Mouse (Mus musculus) liver, embryonic 11.5 days (tissue): ENCODE measurements around the gene Fbxo46. TPM values are rescaled to one million over a fixed set of nuclear protein-coding genes. Genes with fewer than 3 reads are reported as not detected.
"Not testable (repeated sequence)": the region's sequence is repeated elsewhere in the genome, so short reads cannot be mapped to it uniquely, and the experiment has no call there.

Experiments used
- ATAC-seq: fragments of 200-750 bp; cut with Nextera tagmentation; replicated peaks from 2 replicates; pipeline ENCODE4 v1.8.0; 2017; ENCODE audit warnings: moderate number of reproducible peaks, mild to moderate bottlenecking, moderate TSS enrichment, moderate library complexity; ENCODE audit not compliant: low FRiP score
- DNase-seq: peaks from one replicate; pipeline ENCODE4 v3.0.0-alpha.2; 2017; ENCODE audit warnings: low spot score
- H3K27ac ChIP-seq: fragments of 300-500 bp; sonication (generic); 2 replicates; pipeline ENCODE4 v1.5.1; 2014; ENCODE audit warnings: mild to moderate bottlenecking, low read depth, low read length, control low read depth
- H3K27me3 ChIP-seq: fragments of 300-500 bp; sonication (generic); replicated peaks from 2 replicates; pipeline ENCODE4 v1.6.1; 2014; ENCODE audit warnings: low read length, mixed read lengths; ENCODE audit not compliant: control insufficient read depth, insufficient read depth
- H3K36me3 ChIP-seq: fragments of 300-500 bp; sonication (generic); 2 replicates; pipeline ENCODE4 v1.6.1; 2014; ENCODE audit warnings: mild to moderate bottlenecking, low read length, moderate library complexity, mixed read lengths; ENCODE audit not compliant: control insufficient read depth, insufficient read depth
- H3K4me1 ChIP-seq: fragments of 300-500 bp; sonication (generic); replicated peaks from 2 replicates; pipeline ENCODE4 v1.6.1; 2014; ENCODE audit warnings: low read length, mixed read lengths; ENCODE audit not compliant: control insufficient read depth, insufficient read depth
- H3K4me2 ChIP-seq: fragments of 300-500 bp; sonication (generic); 2 replicates; pipeline ENCODE4 v1.6.1; 2014; ENCODE audit warnings: mild to moderate bottlenecking, control low read depth, moderate library complexity
- H3K4me3 ChIP-seq: fragments of 300-500 bp; sonication (generic); 2 replicates; pipeline ENCODE4 v1.5.1; 2014; ENCODE audit warnings: low read depth, low read length, control low read depth
- H3K9ac ChIP-seq: fragments of 300-500 bp; sonication (generic); 2 replicates; pipeline ENCODE4 v1.6.1; 2014; ENCODE audit warnings: low read depth, low read length, control low read depth
- H3K9me3 ChIP-seq: fragments of 300-500 bp; sonication (generic); 2 replicates; pipeline ENCODE4 v1.6.1; 2016; ENCODE audit warnings: low read length, inconsistent platforms, mixed read lengths; ENCODE audit not compliant: control insufficient read depth
- WGBS: fragments of 180-500 bp; shearing (Covaris S2); extraction: QIAGEN DNeasy Blood & Tissue Kit; methylation state at CpG from one replicate; pipeline ENCODE4 v1.1.7; 2014; 5-methylcytosine and 5-hydroxymethylcytosine counted together
- polyA plus RNA-seq: library from polyadenylated mRNA; unstranded; fragments of >200 nt; fragmentation: Nextera tagmentation; extraction: Ambion mirVana; gene quantifications from 2 replicates; pipeline ENCODE4 v1.2.1, GENCODE M21; 2014

Gene Fbxo46
- 9.9 TPM in 2 replicates for polyA plus RNA-seq

- Histone ChIP-seq H3K4me3 (peak within 1 kb of the TSS; percentile 82), H3K27ac (no peak within 1 kb of the TSS), H3K9ac (peak within 1 kb of the TSS; percentile 85), H3K36me3 (no peaks in the 10 kb centered on the region), H3K27me3 (peaks cover 4% of the 10 kb centered on the region; the same call in 1 of the 2 replicates), H3K4me2 (peak within 1 kb of the TSS; percentile 92), H3K4me1 (0 out of 2 replicates have a peak, but pooled peaks cover 4% of the 10 kb centered on the region), H3K9me3 (peaks cover 3% of the 10 kb centered on the region; the same call in 1 of the 2 replicates)
- WGBS, result 2% methylated on average over 34 of the region's 34 CpGs
- DNase-seq (peak; percentile 88), ATAC-seq (peak; percentile 95)
These were observed at the start of gene Fbxo46 for GRCm38 (mm10) chr7:19119631-19120429. Gene Fbxo46, plus strand, starts transcription at chr7:19119859.

- ATAC-seq, H3K4me1 ChIP-seq, H3K4me3 ChIP-seq, H3K27ac ChIP-seq, H3K36me3 ChIP-seq, H3K9ac ChIP-seq, H3K9me3 ChIP-seq, DNase-seq, H3K4me2 ChIP-seq: not testable (repeated sequence)
- H3K27me3 ChIP-seq, result peaks cover 15% of the 10 kb centered on the region
- WGBS, result 48% methylated on average over 3 of the region's 3 CpGs
These were observed 48.6 kb upstream of the Fbxo46 start for GRCm38 (mm10) chr7:19071024-19071423.

GRCm38 (mm10) chr7:19073504-19073903, 46.2 kb upstream of the Fbxo46 start:
- Histone ChIP-seq H3K27me3 (no peaks in the 10 kb centered on the region), H3K36me3 (peaks cover 3% of the 10 kb centered on the region; the same call in 1 of the 2 replicates), H3K27ac (no peak overlapping the region), H3K4me1 (peaks cover 24% of the 10 kb centered on the region), H3K9me3 (no peaks in the 10 kb centered on the region), H3K9ac (no peak overlapping the region), H3K4me2 (no peak overlapping the region), H3K4me3 (no peak overlapping the region)
- WGBS, result 75% methylated on average over 9 of the region's 9 CpGs
- DNase-seq (no peak), ATAC-seq (no peak)

- 93% methylated on average over 6 of the region's 6 CpGs for WGBS
- H3K27ac ChIP-seq, result no peak overlapping the region
- ATAC-seq, result no peak
These were observed 45.2 kb upstream of the Fbxo46 start for GRCm38 (mm10) chr7:19074494-19074893.

GRCm38 (mm10) chr7:19075231-19075630, 44.4 kb upstream of the Fbxo46 start:
- 47% methylated on average over 5 of the region's 5 CpGs for WGBS
- Histone ChIP-seq H3K27ac (no peak overlapping the region), H3K4me1 (peaks cover 24% of the 10 kb centered on the region), H3K36me3 (peaks cover 18% of the 10 kb centered on the region), H3K9me3 (no peaks in the 10 kb centered on the region), H3K4me3 (peak overlapping the region; percentile 96), H3K4me2 (peak overlapping the region; percentile 96), H3K27me3 (0 out of 2 replicates have a peak, but pooled peaks cover 2% of the 10 kb centered on the region), H3K9ac (peak overlapping the region; percentile 5; the same call in 1 of the 2 replicates)
- ATAC-seq, result no peak
- DNase-seq, result no peak

More at GRCm38 (mm10) chr7:19074494-19074893, 45.2 kb upstream of the Fbxo46 start:
- Histone ChIP-seq H3K27me3 (0 out of 2 replicates have a peak, but pooled peaks cover under 1% of the 10 kb centered on the region), H3K9me3 (no peaks in the 10 kb centered on the region), H3K36me3 (peaks cover 10% of the 10 kb centered on the region; the same call in 1 of the 2 replicates), H3K4me3 (no peak overlapping the region), H3K4me2 (no peak overlapping the region), H3K4me1 (peaks cover 24% of the 10 kb centered on the region), H3K9ac (no peak overlapping the region)
- no peak for DNase-seq

- under 1% methylated on average over 88 of the region's 91 CpGs for whole genome bisulfite sequencing
These were observed 43.7 kb upstream of the Fbxo46 start, which contains the start of gene Dmwd for GRCm38 (mm10) chr7:19075723-19076585. Gene Dmwd, plus strand, starts transcription at chr7:19076227.

GRCm38 (mm10) chr7:19076586-19076991, 43.1 kb upstream of the Fbxo46 start:
- H3K4me3 ChIP-seq, result peak overlapping the region; percentile 96
- no peaks in the 10 kb centered on the region for H3K9me3 ChIP-seq
- H3K9ac ChIP-seq, result peak overlapping the region; percentile 93
- ATAC-seq (peak; percentile 55; the same call in 1 of the 2 replicates), DNase-seq (peak; percentile 51)
- H3K4me2 ChIP-seq, result peak overlapping the region; percentile 96
- peaks cover 24% of the 10 kb centered on the region for H3K4me1 ChIP-seq
- H3K27me3 ChIP-seq, result peaks cover 7% of the 10 kb centered on the region; the same call in 1 of the 2 replicates
- H3K27ac ChIP-seq, result peak overlapping the region; percentile 78
- peaks cover 29% of the 10 kb centered on the region for H3K36me3 ChIP-seq
- under 1% methylated on average over 22 of the region's 22 CpGs for WGBS

More at GRCm38 (mm10) chr7:19075723-19076585, 43.7 kb upstream of the Fbxo46 start, which contains the start of gene Dmwd:
- H3K9ac ChIP-seq, result peak within 1 kb of the TSS; percentile 93
- peak within 1 kb of the TSS; percentile 78 for H3K27ac ChIP-seq
- ATAC-seq, result peak; percentile 97
- H3K27me3 ChIP-seq, result peaks cover 7% of the 10 kb centered on the region; the same call in 1 of the 2 replicates
- no peaks in the 10 kb centered on the region for H3K9me3 ChIP-seq
- peak; percentile 98 for DNase-seq
- H3K4me1 ChIP-seq, result peaks cover 24% of the 10 kb centered on the region
- H3K4me2 ChIP-seq, result peak within 1 kb of the TSS; percentile 96
- peak within 1 kb of the TSS; percentile 96 for H3K4me3 ChIP-seq
- peaks cover 25% of the 10 kb centered on the region for H3K36me3 ChIP-seq

- peak; percentile 56 for DNase-seq
- ATAC-seq, result no peak
- H3K4me1 ChIP-seq, result peaks cover 29% of the 10 kb centered on the region
- H3K9ac ChIP-seq, result peak overlapping the region; percentile 93; the same call in 1 of the 2 replicates
- peak overlapping the region; percentile 96 for H3K4me2 ChIP-seq
- H3K4me3 ChIP-seq, result peak overlapping the region; percentile 96
- WGBS, result 39% methylated on average over 14 of the region's 14 CpGs
- peaks cover 38% of the 10 kb centered on the region for H3K36me3 ChIP-seq
- no peak overlapping the region for H3K27ac ChIP-seq
- no peaks in the 10 kb centered on the region for H3K9me3 ChIP-seq
- H3K27me3 ChIP-seq, result peaks cover 10% of the 10 kb centered on the region; the same call in 1 of the 2 replicates
These were observed 41.9 kb upstream of the Fbxo46 start for GRCm38 (mm10) chr7:19077761-19078160.
